Mouse (Mus musculus) liver (tissue): Measurements from ENCODE around the gene 1700029J07Rik.

Experiments used
- DNase-seq: peaks from one replicate; pipeline ENCODE4 v3.0.0-alpha.2; 2020; ENCODE audit warnings: mixed read lengths

The 1700029J07Rik gene

DNA sequence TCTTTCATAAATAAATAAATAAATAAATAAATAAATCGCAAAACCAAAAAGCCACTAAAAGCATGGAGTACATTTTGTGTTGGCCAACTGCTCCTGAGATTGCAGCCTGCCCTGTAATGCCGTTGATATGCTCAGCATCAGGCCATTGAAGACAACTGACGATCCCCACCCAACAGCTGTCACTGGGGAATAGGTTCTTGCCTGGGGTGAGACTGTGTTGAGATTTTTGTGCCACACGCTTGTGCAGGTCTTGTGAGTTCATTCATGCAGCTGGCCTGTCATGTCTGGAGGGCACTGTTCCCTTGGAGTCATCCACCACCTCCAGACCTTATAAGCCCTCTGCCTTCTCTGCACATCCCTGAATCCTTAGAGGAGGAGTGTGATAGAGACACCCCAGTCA lies 28.8 kb downstream of the 1700029J07Rik start:
- DNase-seq = no peak

DNA sequence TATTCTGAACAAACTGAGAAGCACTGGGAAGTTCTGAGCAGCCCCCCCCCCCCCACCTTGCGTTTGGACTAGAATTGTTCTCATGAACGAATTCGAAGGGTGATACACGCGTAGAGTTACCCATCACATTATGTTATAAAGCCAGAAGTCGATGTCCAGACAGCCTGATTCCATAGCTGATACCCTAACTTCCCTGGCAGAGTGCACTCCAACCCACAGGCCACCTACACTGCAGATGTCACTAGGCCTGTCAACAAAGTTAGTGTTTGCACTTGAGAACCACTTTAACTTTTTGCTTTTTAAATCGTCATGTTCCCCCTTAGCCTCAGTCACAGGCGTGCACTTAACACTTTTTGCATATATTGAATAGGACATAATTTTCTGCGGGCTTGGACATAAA lies 38.1 kb downstream of the 1700029J07Rik start:
- no peak for DNase-seq

DNA sequence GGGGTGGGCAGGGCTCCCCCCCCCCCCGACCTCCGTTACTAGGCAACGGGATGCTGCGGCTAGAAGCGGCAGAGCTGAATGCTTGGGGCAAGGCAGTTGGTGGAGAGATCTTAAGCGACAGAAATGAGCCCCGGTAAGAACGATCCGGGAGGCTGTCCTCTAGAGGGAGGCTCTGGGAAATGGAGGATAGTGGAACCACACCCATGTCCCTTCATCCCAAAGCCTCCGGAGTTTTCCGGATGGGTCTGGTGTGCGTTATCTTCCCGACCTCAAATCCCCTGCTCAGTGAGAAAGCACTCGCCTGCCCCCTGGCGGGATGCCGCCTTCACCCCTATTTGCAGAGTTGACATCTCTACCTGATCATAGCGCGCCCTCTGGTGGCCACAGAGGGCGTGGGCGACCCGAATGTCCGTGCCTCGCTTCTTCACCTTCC lies 40.5 kb downstream of the 1700029J07Rik start, which contains the start of gene Ccdc110:
Gene Ccdc110 (plus strand): TSS at position 38 of the 433 bp plus-strand sequence.
- DNase-seq = peak; percentile 91

DNA sequence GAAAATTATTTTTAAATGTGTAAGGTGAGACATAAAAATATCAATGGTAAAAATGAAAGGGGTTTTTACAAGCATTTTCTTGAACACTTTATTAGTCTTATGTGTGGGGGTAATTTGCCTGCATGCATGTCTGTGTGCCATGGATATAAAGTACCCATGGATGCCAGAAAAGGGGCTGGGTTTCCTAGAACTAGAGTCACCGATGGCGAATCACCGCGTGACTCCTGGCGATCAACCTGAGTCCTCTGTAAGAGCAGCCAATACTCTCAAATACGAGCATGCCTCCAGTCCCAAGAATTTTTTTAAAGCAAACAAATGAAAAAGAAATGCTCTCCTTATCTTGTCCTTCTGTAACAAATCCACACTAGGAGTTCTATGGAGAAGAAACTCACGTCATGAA lies 52.9 kb downstream of the 1700029J07Rik start:
- DNase-seq = no peak

DNA sequence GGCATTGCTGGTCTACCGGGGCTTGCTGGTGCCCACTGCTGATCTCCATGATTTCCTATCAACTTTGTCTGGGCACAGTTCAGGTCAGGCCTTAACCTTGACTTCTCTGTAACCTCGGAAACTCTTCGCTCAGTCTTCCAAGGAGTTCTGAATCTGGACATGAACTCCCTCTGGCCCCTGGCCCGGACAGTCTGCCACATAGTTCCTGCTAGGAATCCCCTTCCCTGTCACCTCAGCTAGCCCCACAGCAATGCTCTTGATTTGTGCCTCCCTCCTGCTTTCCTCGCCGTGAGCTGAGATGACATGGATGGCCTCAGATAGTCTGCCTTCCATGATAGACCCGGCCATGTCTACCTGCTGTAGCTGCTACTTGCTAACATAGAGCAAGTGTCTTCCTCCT lies 54.7 kb downstream of the 1700029J07Rik start:
- no peak for DNase-seq

DNA sequence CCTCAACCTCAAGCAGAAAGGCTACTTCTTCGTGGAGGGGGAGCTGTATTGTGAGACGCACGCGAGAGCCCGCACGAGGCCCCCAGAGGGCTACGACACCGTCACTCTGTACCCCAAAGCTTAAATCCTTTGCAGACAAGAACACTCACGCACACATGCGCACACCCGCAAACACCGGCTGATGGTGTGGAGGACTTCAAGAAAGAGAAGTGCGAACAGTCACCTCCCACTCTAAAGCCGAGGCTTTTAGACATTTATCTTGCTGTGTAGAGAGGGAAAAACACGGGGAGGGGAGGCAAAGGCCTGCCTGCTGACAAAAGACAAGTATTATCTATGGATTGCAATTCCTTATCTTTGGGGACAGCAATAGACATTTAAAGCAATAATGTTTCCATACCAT lies 56.2 kb downstream of the 1700029J07Rik start:
- no peak for DNase-seq

DNA sequence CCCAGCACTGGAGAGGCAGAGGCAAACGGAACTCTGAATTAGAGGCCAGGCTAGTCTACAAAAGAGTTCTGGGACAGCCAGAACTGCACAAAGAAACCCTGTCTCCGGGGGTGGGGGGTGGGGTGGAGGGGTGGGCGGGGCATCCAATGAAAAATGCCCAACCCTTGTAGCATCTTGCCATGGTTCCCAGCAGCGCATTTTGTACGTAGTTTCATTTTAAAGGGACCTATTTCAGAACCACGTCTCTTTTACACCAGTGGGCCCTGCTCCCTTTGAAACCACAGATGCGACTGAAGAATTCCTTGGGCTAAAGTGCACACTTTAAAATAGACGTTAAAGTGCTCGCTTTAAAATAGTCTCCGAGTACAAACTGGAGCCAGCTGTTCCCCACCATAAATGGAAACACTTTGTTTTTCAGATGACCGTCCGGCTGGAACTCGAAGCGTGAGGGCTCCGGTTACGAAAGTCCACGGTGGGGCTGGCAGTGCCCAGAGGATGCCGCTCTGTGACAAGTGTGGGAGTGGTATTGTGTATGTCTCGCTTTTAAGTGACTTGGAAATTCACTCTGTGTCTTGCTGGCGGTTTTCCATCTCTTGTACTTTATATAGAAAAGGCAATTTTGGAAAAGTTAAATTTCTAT lies 57.9 kb downstream of the 1700029J07Rik start:
- no peak for DNase-seq

DNA sequence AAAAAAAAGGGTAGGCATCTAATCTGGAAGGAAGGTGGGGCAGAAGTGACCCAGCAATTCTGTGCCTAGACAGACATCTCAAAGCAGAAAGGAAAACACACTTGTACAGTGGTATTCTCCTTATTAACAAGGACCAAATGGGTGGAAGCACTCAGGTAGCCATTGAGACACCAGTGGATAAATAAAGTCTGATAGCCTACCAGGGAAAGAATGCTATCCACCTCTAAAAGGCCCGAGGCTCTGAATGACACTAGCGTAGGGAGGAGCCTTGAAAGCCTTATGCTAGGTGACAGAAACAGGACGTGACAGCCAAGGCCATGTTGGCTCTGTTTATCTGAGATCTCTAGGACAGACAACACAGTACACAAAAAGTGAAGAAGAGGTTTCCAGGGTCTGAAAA lies 58.6 kb downstream of the 1700029J07Rik start:
- no peak for DNase-seq

DNA sequence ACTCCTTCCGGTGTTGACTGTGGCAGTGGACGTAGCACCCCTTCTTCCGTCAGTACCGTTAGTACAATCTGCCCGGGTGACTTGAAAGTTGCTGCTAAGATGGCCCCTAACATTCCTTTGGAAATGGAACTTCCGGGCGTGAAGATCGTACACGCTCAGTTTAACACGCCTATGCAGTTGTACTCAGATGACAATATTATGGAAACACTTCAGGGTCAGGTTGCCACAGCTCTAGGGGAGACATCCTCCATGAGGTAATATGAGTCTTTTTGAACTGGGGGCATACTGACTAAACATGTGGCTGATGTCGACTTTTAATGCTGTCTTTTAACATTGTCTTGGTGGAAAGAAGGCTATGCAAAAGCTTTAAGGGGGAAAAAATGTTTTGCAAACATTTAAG lies 61.3 kb downstream of the 1700029J07Rik start:
- DNase-seq = no peak

DNA sequence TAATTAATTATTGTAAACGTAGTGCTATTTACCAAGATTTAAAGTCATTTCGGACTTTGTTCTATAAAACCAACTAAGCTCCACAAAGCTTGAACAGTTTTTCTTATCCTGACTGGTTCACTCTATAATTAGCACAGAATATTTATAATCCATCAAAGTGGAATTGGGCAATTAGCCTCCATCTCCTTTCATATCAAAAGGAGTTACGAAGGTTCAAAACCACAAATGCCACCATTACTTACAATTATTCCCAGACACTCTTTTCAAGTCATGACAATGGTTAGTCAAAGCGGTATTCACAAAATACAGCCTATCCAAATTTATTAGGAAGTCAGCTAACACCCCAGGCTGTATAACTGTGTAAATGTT lies 68.8 kb downstream of the 1700029J07Rik start:
- no peak for DNase-seq

DNA sequence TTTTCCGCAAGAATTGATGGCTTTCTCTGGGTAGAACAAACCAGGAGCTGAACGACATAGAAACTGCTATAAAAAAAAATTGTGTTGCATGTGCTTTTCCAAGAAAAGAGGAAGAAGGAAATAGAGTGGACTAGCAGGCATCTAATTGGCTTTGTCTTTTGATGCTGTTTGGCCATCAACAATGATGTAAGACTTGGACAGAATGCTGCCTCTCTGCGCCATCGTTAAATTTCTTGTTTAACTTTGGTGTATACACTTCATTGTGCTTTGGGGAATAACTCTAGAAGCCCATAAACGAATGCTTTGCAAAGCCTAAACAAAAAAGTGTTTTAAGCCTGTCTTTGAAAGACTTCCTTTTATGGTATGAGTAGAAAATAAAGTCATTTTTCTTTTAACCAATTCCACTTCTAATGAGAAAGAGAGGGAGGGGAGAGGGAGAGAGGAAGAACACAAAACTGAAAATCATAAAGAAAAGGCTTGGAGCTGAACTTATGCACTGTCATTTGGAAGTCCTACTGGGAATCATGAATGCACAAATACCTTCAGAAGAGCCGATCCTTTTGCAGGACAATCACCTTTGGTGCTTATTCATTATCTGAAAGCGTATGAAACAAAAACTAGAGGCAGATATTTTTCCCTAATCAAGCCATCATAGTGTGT lies 69.3 kb downstream of the 1700029J07Rik start:
- DNase-seq = no peak

DNA sequence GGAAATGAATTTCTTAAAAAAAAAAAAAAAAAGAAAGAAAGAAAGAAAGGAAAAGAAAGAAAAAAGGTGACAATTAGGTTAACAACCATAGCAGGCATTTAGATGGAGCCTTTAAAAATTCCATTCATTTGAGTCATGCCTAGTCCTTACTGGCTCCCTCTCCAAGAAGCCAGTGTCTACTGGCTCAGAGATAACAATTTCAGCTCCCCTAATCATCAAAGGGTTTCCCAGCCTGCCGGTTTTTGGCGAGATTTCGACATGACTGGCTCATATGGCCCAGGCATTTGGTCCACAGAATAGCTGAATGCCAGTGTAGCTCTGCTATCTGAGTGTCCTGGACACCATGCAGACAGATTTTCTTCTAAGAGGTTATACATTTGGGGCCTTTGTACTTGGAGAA lies 71.4 kb downstream of the 1700029J07Rik start:
- DNase-seq = no peak
